ENCODE assay signal across 8 mouse cellular contexts in the genomic region with DNA sequence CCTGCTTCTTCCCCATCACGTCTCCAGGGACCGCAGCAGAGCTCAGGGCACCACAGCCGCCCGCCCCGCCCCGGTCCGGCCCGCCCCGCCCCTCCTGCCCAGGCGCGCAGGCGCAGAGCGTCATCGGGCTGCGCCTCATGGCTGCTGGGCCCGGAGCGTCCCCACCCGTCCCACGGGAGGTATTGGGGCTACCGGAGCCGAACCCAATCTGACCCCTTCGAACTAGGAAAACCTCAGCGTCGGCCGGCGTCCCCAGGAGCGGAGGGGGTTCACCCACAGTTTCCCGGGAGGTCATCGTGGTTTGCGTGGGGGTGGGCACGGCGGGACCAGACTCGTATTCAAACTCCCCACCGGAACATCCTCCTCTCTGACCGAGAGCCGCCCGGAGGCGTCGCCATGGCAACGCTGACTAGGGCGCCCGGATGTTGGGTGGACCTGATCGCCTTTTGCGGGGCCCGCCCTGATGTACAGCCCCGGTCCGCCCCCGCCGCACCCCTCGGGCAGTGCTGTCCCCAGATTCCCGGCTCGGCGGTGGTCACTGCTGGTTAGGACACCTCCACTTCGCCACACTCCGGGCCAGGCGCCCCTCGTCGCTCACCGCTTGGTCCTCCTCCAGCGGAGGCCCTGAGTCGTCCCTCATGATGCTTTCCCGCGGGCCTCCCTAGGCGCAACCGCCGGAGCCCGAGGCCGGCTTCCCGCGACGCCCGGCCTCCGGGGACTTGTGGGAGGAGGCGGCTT. TPM values are rescaled to one million over a fixed set of nuclear protein-coding genes. Genes with fewer than 3 reads are reported as not detected.
DNase-seq lines count a peak whose midpoint lies in the region; ATAC-seq lines count a peak whose summit lies in the region.

A gene (minus strand): TSS at position 689 of the 738 bp plus-strand sequence.

- peak; percentile 93 for DNase-seq in ZHBTc4 (ENCODE audit: low read depth, low spot score)
- peak; percentile 75 to 85 for DNase-seq in gastrocnemius, adult 8-10 months (ENCODE audit: low spot score in 2 of 2)
- peak; percentile 94 for DNase-seq in induced T-regulatory cell, adult 2 months (ENCODE audit: low read depth)
- DNase-seq in left cerebral cortex, adult 9 months (ENCODE audit: low spot score in 2 of 2), result peak; percentile 79 to 93
- peak; percentile 94 for DNase-seq in right cerebral cortex, postnatal 14 days
- DNase-seq in urinary bladder, postnatal 36 days (ENCODE audit: low spot score in 2 of 2), result peak; percentile 80 to 91

- ATAC-seq in common myeloid progenitor, adult 5-6 weeks (replicated peaks; ENCODE audit: low read depth, poor library complexity, severe bottlenecking), result peak; percentile 95
- ATAC-seq in megakaryocyte progenitor cell, adult 5-6 weeks (replicated peaks; ENCODE audit: poor library complexity), result peak; percentile 95

RNA-seq across cellular contexts. Expression of the gene that starts here (rescaled TPM):
- total RNA-seq in common myeloid progenitor, adult 5-6 weeks (2017), result 14.3 and 23.7 TPM in 2 replicates
- 1 to 10 TPM; 4.2 to 6.1 (median 4.4) TPM for total RNA-seq in gastrocnemius, adult 8-10 months (2022)
- 6.2 and 9.2 TPM in 2 replicates for total RNA-seq in megakaryocyte progenitor cell, adult 5-6 weeks (2015)
- 10.0 and 16.9 TPM in 2 replicates for total RNA-seq in megakaryocyte progenitor cell, adult 5-6 weeks (2017)

Comparison
In these comparisons a context has a peak if more than half of its experiments do, and no peak if none do; other contexts are left out.
1. Peak in every context shown above with its lines: DNase-seq and ATAC-seq.